Mouse (Mus musculus) thymus, adult 2 months (tissue): ENCODE data around the gene S100pbp.

ENCODE experiments used
- CTCF ChIP-seq: fragments of 200-500 bp; IDR thresholded peaks from 2 replicates; pipeline ENCODE4 v1.5.1; 2012; ENCODE audit warnings: mild to moderate bottlenecking, control low read depth, low read length, moderate library complexity, borderline replicate concordance; ENCODE audit not compliant: control insufficient read depth, poor library complexity, insufficient read depth; ENCODE audit errors: extremely low read depth
- POLR2A ChIP-seq: fragments of 200-500 bp; IDR thresholded peaks from 2 replicates; pipeline ENCODE4 v1.6.1; 2012; ENCODE audit warnings: mild to moderate bottlenecking, low read length, control low read depth, moderate library complexity; ENCODE audit not compliant: control insufficient read depth, poor library complexity, insufficient read depth; ENCODE audit errors: extremely low read depth

DNA sequence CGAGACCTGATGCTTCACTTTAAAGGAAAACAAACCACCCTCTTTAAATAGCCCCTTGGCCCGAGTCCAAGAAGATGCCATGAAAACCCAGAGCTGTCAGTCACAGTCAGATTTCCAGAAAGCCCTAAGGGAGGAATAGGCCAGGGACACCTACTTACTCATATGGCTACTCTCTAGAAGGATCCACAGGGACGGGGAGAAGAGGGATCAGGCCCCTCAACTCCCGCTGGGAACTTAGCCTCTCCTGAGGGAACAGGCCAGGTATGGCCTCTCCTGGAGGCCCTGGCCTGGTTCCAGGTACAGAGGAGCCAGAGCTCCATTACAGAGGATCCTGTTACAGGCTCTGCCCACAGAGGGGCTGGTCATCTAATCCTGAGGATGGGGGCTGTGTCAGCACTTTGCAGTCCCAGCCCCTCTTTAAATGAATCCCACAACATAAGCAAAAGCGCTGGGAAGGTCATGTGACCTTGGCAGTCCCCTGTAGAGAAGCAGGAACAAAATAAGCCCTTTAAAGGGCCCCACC lies 37.0 kb upstream of the S100pbp start:
- TF ChIP-seq CTCF (no peak), POLR2A (no peak)
